Mouse (Mus musculus) CH12.LX (cell line): Measurements from ENCODE around the gene Acss2. TPM values are rescaled to one million over a fixed set of nuclear protein-coding genes. Genes with fewer than 3 reads are reported as not detected.

Experiments
- DNase-seq: peaks from one replicate; pipeline ENCODE4 v3.0.0-alpha.2; 2013; ENCODE audit errors: extremely low read depth
- H3K27ac ChIP-seq: 2 replicates; pipeline ENCODE4 v1.5.1; 2012; ENCODE audit warnings: low read depth, mild to moderate bottlenecking, control low read depth, moderate library complexity; ENCODE audit not compliant: insufficient read depth
- H3K27me3 ChIP-seq: replicated peaks from 2 replicates; pipeline ENCODE3; 2012; ENCODE audit warnings: inconsistent platforms
- H3K36me3 ChIP-seq, 2 experiments: replicated peaks in 1 of 2; 2 replicates each; pipeline versions ENCODE3 to v1.6.1; 2012; ENCODE audit warnings: inconsistent platforms in 1 of 2, low read length in 1 of 2, mild to moderate bottlenecking in 1 of 2, mixed read lengths in 1 of 2, moderate library complexity in 1 of 2; ENCODE audit not compliant: control insufficient read depth in 1 of 2, insufficient read depth in 1 of 2
- H3K4me1 ChIP-seq, 2 experiments: 2 replicates each; pipeline ENCODE4 v1.6.1; 2012; ENCODE audit warnings: inconsistent platforms in 1 of 2, moderate library complexity in 1 of 2; ENCODE audit not compliant: insufficient read depth in 2 of 2, control insufficient read depth in 1 of 2
- H3K4me2 ChIP-seq: 2 replicates; pipeline ENCODE4 v1.6.1; 2012; ENCODE audit warnings: low read depth, mild to moderate bottlenecking, control low read depth; ENCODE audit not compliant: poor library complexity, insufficient read depth, severe bottlenecking
- H3K4me3 ChIP-seq, 3 experiments: fragments of 150-350 bp in 1 of 3; sonication (generic) in 1 of 3; replicated peaks in 1 of 3; 2 replicates each; pipeline versions ENCODE3 to v1.5.1; 2011 to 2012; ENCODE audit warnings: low read depth in 2 of 3, low read length in 2 of 3, mild to moderate bottlenecking in 2 of 3, moderate library complexity in 2 of 3, control low read depth in 1 of 3, improper control_type of control experiment in 1 of 3, inconsistent platforms in 1 of 3, mixed read lengths in 1 of 3; ENCODE audit not compliant: poor library complexity in 1 of 3
- H3K79me2 ChIP-seq: replicated peaks from 2 replicates; pipeline ENCODE4 v1.6.1; 2012; ENCODE audit warnings: mild to moderate bottlenecking, moderate library complexity; ENCODE audit not compliant: control insufficient read depth, poor library complexity, insufficient read depth, severe bottlenecking; ENCODE audit errors: extremely low read depth
- H3K9ac ChIP-seq: 2 replicates; pipeline ENCODE4 v1.6.1; 2012; ENCODE audit warnings: low read depth, mild to moderate bottlenecking, control low read depth, moderate library complexity; ENCODE audit not compliant: insufficient read depth
- H3K9me3 ChIP-seq: replicated peaks from 2 replicates; pipeline ENCODE3; 2012; ENCODE audit warnings: low read length, inconsistent platforms, mixed read lengths
- CHD1 ChIP-seq: IDR thresholded peaks from 2 replicates; pipeline ENCODE4 v1.6.1; 2012; ENCODE audit warnings: low read depth, low read length, improper control_type of control experiment, inconsistent platforms
- E2F4 ChIP-seq: IDR thresholded peaks from 2 replicates; pipeline ENCODE4 v1.6.1; 2011; ENCODE audit warnings: low read depth, low read length, improper control_type of control experiment; ENCODE audit not compliant: insufficient replicate concordance
- ELF1 ChIP-seq: IDR thresholded peaks from 2 replicates; pipeline ENCODE4 v1.6.1; 2014; ENCODE audit warnings: low read depth, mild to moderate bottlenecking, inconsistent platforms, low read length, improper control_type of control experiment
- GABPA ChIP-seq: IDR thresholded peaks from 2 replicates; pipeline ENCODE4 v1.6.1; 2012; ENCODE audit warnings: low read depth, low read length, improper control_type of control experiment, inconsistent platforms; ENCODE audit not compliant: insufficient replicate concordance
- IRF4 ChIP-seq: IDR thresholded peaks from 2 replicates; pipeline ENCODE4 v1.6.1; 2014; ENCODE audit warnings: low read depth, mild to moderate bottlenecking, inconsistent platforms, low read length, improper control_type of control experiment
- JUN ChIP-seq: IDR thresholded peaks from 2 replicates; pipeline ENCODE4 v1.6.1; 2011; ENCODE audit warnings: low read depth, mild to moderate bottlenecking, low read length, improper control_type of control experiment, moderate library complexity; ENCODE audit not compliant: insufficient read depth
- JUND ChIP-seq: conservative IDR thresholded peaks from 2 replicates; pipeline ENCODE4 v1.6.1; 2011; ENCODE audit warnings: low read depth, low read length, improper control_type of control experiment
- KAT2A ChIP-seq: IDR thresholded peaks from 2 replicates; pipeline ENCODE4 v1.6.1; 2012; ENCODE audit warnings: low read length, improper control_type of control experiment, inconsistent platforms; ENCODE audit not compliant: insufficient replicate concordance
- MAFK ChIP-seq: IDR thresholded peaks from 2 replicates; pipeline ENCODE4 v1.6.1; 2011; ENCODE audit warnings: low read length, improper control_type of control experiment; ENCODE audit not compliant: insufficient replicate concordance
- MAX ChIP-seq: IDR thresholded peaks from 2 replicates; pipeline ENCODE4 v1.6.1; 2011; ENCODE audit warnings: low read length, improper control_type of control experiment
- MAZ ChIP-seq: IDR thresholded peaks from 2 replicates; pipeline ENCODE4 v1.6.1; 2012; ENCODE audit warnings: low read depth, mild to moderate bottlenecking, inconsistent platforms, low read length, improper control_type of control experiment, moderate library complexity
- MXI1 ChIP-seq: IDR thresholded peaks from 2 replicates; pipeline ENCODE4 v1.6.1; 2011; ENCODE audit warnings: mild to moderate bottlenecking, low read depth, low read length, improper control_type of control experiment
- MYC ChIP-seq: IDR thresholded peaks from 2 replicates; pipeline ENCODE4 v1.6.1; 2011; ENCODE audit warnings: low read depth, mild to moderate bottlenecking, improper control_type of control experiment, low read length
- NELFE ChIP-seq: IDR thresholded peaks from 2 replicates; pipeline ENCODE4 v1.6.1; 2011; ENCODE audit warnings: low read depth, low read length, improper control_type of control experiment
- NRF1 ChIP-seq: IDR thresholded peaks from 2 replicates; pipeline ENCODE4 v1.6.1; 2014; ENCODE audit warnings: low read depth, mild to moderate bottlenecking, inconsistent platforms, low read length, improper control_type of control experiment, moderate library complexity
- TBP ChIP-seq: conservative IDR thresholded peaks from 2 replicates; pipeline ENCODE4 v1.6.1; 2011; ENCODE audit warnings: low read depth, low read length, improper control_type of control experiment
- USF1 ChIP-seq: IDR thresholded peaks from 2 replicates; pipeline ENCODE4 v1.6.1; 2014; ENCODE audit warnings: low read depth, mild to moderate bottlenecking, inconsistent platforms, low read length, improper control_type of control experiment
- USF2 ChIP-seq: conservative IDR thresholded peaks from 2 replicates; pipeline ENCODE4 v1.6.1; 2011; ENCODE audit warnings: low read depth, low read length, improper control_type of control experiment
- ZMIZ1 ChIP-seq: IDR thresholded peaks from 2 replicates; pipeline ENCODE4 v1.6.1; 2012; ENCODE audit warnings: low read depth, mild to moderate bottlenecking, inconsistent platforms, low read length, improper control_type of control experiment
- ZNF384 ChIP-seq: IDR thresholded peaks from 2 replicates; pipeline ENCODE4 v1.6.1; 2012; ENCODE audit warnings: low read depth, low read length, improper control_type of control experiment, inconsistent platforms
- dilution Hi-C: fragments of 300-500 bp; cut with MboI; formaldehyde crosslinking; loops from 2 replicates; pipeline ENCODE4 v1.14.3; 2020; ENCODE audit warnings: low sequenced_read_pairs; ENCODE audit not compliant: extremely low pct_unique_long_range_greater_than_20kb, extremely low pct_ligation_motif_present
- in situ Hi-C: fragments of 300-500 bp; cut with MboI; formaldehyde crosslinking; loops from 3 replicates; pipeline ENCODE4 v1.14.3; 2019; ENCODE audit warnings: low sequenced_read_pairs, low pct_ligation_motif_present, low pct_unique_long_range_greater_than_20kb, mixed read lengths
- polyA plus RNA-seq: library from polyadenylated mRNA; unstranded; fragments of >175 nt; gene quantifications from 2 replicates; pipeline ENCODE4 v1.2.1, GENCODE M21; 2012; ENCODE audit warnings: low read depth; ENCODE audit not compliant: insufficient read length
- total RNA-seq, 2 experiments: library from RNA; depleted of rRNA; stranded (reverse); fragments of 300-350 nt in 1 of 2; fragments of >200 nt in 1 of 2; gene quantifications; 2 replicates each; pipeline ENCODE4 v1.2.3; 2012 to 2014

Gene Acss2
- total and polyA plus RNA-seq, 3 experiments: 3.4 to 11.0 (median 10.0) TPM

DNA sequence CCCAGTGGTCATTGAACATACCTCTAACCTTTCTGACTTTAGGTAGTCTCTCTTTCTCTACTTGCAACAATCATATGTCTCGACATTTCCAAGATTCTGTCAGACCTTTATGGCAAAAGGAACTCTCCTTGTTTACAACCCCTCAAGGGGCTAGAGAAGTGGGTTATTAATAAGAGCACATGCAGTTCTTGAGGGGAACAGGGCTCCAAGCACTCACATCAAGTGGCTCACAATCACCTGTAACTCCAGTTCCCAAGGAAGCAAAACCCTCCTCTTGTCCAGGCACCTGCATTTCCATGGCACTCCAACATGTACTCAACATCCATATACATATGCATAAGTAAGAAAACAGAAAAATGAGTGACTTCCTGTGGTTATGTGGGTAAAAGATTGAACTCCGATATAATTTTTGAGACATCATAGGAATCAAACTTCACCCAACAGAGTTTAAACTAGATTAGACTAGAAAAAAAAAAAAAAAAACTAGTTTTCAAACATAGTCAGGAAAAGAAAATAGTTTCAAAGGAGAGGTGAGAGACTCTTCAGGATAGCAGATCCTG is 36.8 kb downstream of the Acss2 start:
- Histone ChIP-seq H3K27me3 (no peaks in the 10 kb centered on the region), H3K4me3 (no peak overlapping the region), H3K36me3 (no peaks in the 10 kb centered on the region), H3K4me1 (no peaks in the 10 kb centered on the region), H3K9ac (no peak overlapping the region), H3K27ac (no peak overlapping the region), H3K9me3 (no peaks in the 10 kb centered on the region), H3K4me2 (no peak overlapping the region), H3K79me2 (no peaks in the 10 kb centered on the region)
- no peak for DNase-seq
- no peak for TF ChIP-seq MYC
- TF ChIP-seq MXI1: no peak
- no peak for TF ChIP-seq ELF1
- no peak for TF ChIP-seq KAT2A
- TF ChIP-seq ZMIZ1: no peak
- TF ChIP-seq MAFK: no peak
- TF ChIP-seq USF1: no peak
- no peak for TF ChIP-seq MAZ
- no peak for TF ChIP-seq USF2
- TF ChIP-seq MAX: no peak
- no peak for TF ChIP-seq NELFE
- TF ChIP-seq JUN: no peak
- dilution Hi-C loops (no loop called here), in situ Hi-C loops (no loop called here)

- no peak for TF ChIP-seq GABPA
- TF ChIP-seq CHD1: no peak
- TF ChIP-seq JUND: no peak
- no peak for TF ChIP-seq E2F4
- no peak for TF ChIP-seq NRF1
- no peak for TF ChIP-seq IRF4
- TF ChIP-seq MYC: no peak
- TF ChIP-seq TBP: no peak
- no peak for TF ChIP-seq ZNF384
- Histone ChIP-seq H3K9ac (no peak overlapping the region), H3K36me3 (peaks cover 3 to 38% of the 10 kb centered on the region in 2 experiments), H3K79me2 (no peaks in the 10 kb centered on the region), H3K9me3 (no peaks in the 10 kb centered on the region), H3K27ac (no peak overlapping the region), H3K4me3 (no peak overlapping the region), H3K4me1 (peaks cover 0 to 13% of the 10 kb centered on the region in 2 experiments; a peak in 1 of 4 replicates), H3K27me3 (no peaks in the 10 kb centered on the region), H3K4me2 (no peak overlapping the region)
- in situ Hi-C loops: no loop called here
- dilution Hi-C loops: no loop called here
- DNase-seq: no peak
Observed at GRCm38 (mm10) chr2:155562209-155562608, 44.5 kb downstream of the Acss2 start.
